Mouse (Mus musculus) lung, embryonic 14.5 days (tissue): ENCODE data around the gene Tepsin. TPM values are rescaled to one million over a fixed set of nuclear protein-coding genes. Genes with fewer than 3 reads are reported as not detected.
A peak's percentile ranks its signal among the peaks of the same experiment; 100 is the strongest.

Source experiments
- ATAC-seq: fragments of 200-750 bp; cut with Nextera tagmentation; 2 replicates; pipeline ENCODE4 v1.8.0; 2017; ENCODE audit warnings: mild to moderate bottlenecking, moderate TSS enrichment, moderate library complexity; ENCODE audit not compliant: insufficient read depth
- DNase-seq: peaks from one replicate; pipeline ENCODE4 v3.0.0-alpha.2; 2015
- H3K27ac ChIP-seq: fragments of 300-500 bp; sonication (generic); 2 replicates; pipeline ENCODE4 v1.5.1; 2014; ENCODE audit warnings: low read depth, mild to moderate bottlenecking, moderate library complexity
- H3K27me3 ChIP-seq: fragments of 300-500 bp; sonication (generic); 2 replicates; pipeline ENCODE4 v1.6.1; 2014; ENCODE audit warnings: low read length, control low read depth; ENCODE audit not compliant: insufficient read depth
- H3K36me3 ChIP-seq: fragments of 300-500 bp; sonication (generic); 2 replicates; pipeline ENCODE4 v1.6.1; 2014; ENCODE audit warnings: control low read depth; ENCODE audit not compliant: insufficient read depth
- H3K4me1 ChIP-seq: fragments of 300-500 bp; sonication (generic); 2 replicates; pipeline ENCODE4 v1.6.1; 2014; ENCODE audit warnings: antibody characterized with exemption, control low read depth; ENCODE audit not compliant: insufficient read depth
- H3K4me2 ChIP-seq: fragments of 300-500 bp; sonication (generic); 2 replicates; pipeline ENCODE4 v1.6.1; 2014; ENCODE audit warnings: mild to moderate bottlenecking
- H3K4me3 ChIP-seq: fragments of 300-500 bp; sonication (generic); 2 replicates; pipeline ENCODE4 v1.5.1; 2014; ENCODE audit warnings: low read depth, low read length
- H3K9ac ChIP-seq: fragments of 300-500 bp; sonication (generic); 2 replicates; pipeline ENCODE4 v1.6.1; 2014
- H3K9me3 ChIP-seq: fragments of 300-500 bp; sonication (generic); 2 replicates; pipeline ENCODE4 v1.6.1; 2016; ENCODE audit warnings: low read depth, low read length, control low read depth
- CTCF ChIP-seq: IDR thresholded peaks from 2 replicates; pipeline ENCODE4 v1.5.1; 2016; ENCODE audit warnings: antibody characterized with exemption, low read depth
- WGBS: fragments of 180-500 bp; shearing (Covaris S2); extraction: QIAGEN DNeasy Blood & Tissue Kit; methylation state at CpG from one replicate; pipeline ENCODE4 v1.1.7; 2014; 5-methylcytosine and 5-hydroxymethylcytosine counted together
- polyA plus RNA-seq: library from polyadenylated mRNA; unstranded; fragments of >200 nt; fragmentation: Nextera tagmentation; extraction: Ambion mirVana; gene quantifications from 2 replicates; pipeline ENCODE4 v1.2.1, GENCODE M21; 2014

Gene Tepsin
- polyA plus RNA-seq, 1 experiment from 2014 or later: 17.1 TPM

GRCm38 (mm10) chr11:120071731-120072320, 26.7 kb downstream of the Tepsin start:
- no peak for TF ChIP-seq CTCF
- Histone ChIP-seq H3K36me3 (peaks cover 91% of the 10 kb centered on the region), H3K9me3 (no peaks in the 10 kb centered on the region), H3K4me2 (no peak overlapping the region), H3K4me1 (no peaks in the 10 kb centered on the region; the same call in 1 of the 2 replicates), H3K27ac (no peak overlapping the region), H3K4me3 (no peak overlapping the region), H3K9ac (no peak overlapping the region; the same call in 1 of the 2 replicates), H3K27me3 (no peaks in the 10 kb centered on the region)
- no peak for DNase-seq
- 72% methylated on average over 7 of the region's 7 CpGs for WGBS
- ATAC-seq: no peak

- Histone ChIP-seq H3K4me3 (no peak overlapping the region), H3K4me2 (no peak overlapping the region), H3K27ac (no peak overlapping the region), H3K36me3 (peaks cover 91% of the 10 kb centered on the region), H3K9ac (no peak overlapping the region), H3K9me3 (no peaks in the 10 kb centered on the region), H3K27me3 (no peaks in the 10 kb centered on the region), H3K4me1 (no peaks in the 10 kb centered on the region; the same call in 1 of the 2 replicates)
- ATAC-seq (no peak), DNase-seq (no peak)
- 52% methylated on average over 12 of the region's 12 CpGs for WGBS
- TF ChIP-seq CTCF: no peak
These were observed 27.5 kb downstream of the Tepsin start for GRCm38 (mm10) chr11:120071065-120071464.

- no peak for DNase-seq
- Histone ChIP-seq H3K4me2 (no peak overlapping the region), H3K27me3 (no peaks in the 10 kb centered on the region), H3K9me3 (no peaks in the 10 kb centered on the region), H3K4me1 (no peaks in the 10 kb centered on the region; the same call in 1 of the 2 replicates), H3K27ac (no peak overlapping the region), H3K36me3 (peaks cover 89% of the 10 kb centered on the region), H3K4me3 (no peak overlapping the region), H3K9ac (no peak overlapping the region)
- TF ChIP-seq CTCF: no peak
- WGBS: 82% methylated on average over 27 of the region's 27 CpGs
- no peak for ATAC-seq
These were observed 28.1 kb downstream of the Tepsin start for GRCm38 (mm10) chr11:120070286-120070930.

GRCm38 (mm10) chr11:120069261-120069660, 29.3 kb downstream of the Tepsin start:
- H3K4me1 ChIP-seq: no peaks in the 10 kb centered on the region; the same call in 1 of the 2 replicates
- H3K27ac ChIP-seq: no peak overlapping the region
- no peak for TF ChIP-seq CTCF
- peaks cover 91% of the 10 kb centered on the region for H3K36me3 ChIP-seq
- no peak overlapping the region for H3K4me3 ChIP-seq
- no peak overlapping the region for H3K9ac ChIP-seq
- no peak overlapping the region for H3K4me2 ChIP-seq
- DNase-seq: peak; percentile 53
- H3K27me3 ChIP-seq: no peaks in the 10 kb centered on the region
- 22% methylated on average over 11 of the region's 11 CpGs for WGBS
- ATAC-seq: no peak
- H3K9me3 ChIP-seq: no peaks in the 10 kb centered on the region

- Histone ChIP-seq H3K27me3 (no peaks in the 10 kb centered on the region), H3K9me3 (no peaks in the 10 kb centered on the region), H3K4me1 (no peaks in the 10 kb centered on the region; the same call in 1 of the 2 replicates), H3K4me3 (no peak overlapping the region), H3K9ac (no peak overlapping the region), H3K27ac (no peak overlapping the region), H3K4me2 (no peak overlapping the region), H3K36me3 (peaks cover 92% of the 10 kb centered on the region)
- ATAC-seq (no peak), DNase-seq (no peak)
- TF ChIP-seq CTCF: peak; percentile 49
- WGBS: 60% methylated on average over 17 of the region's 17 CpGs
These were observed 30.7 kb downstream of the Tepsin start for GRCm38 (mm10) chr11:120067834-120068233.

GRCm38 (mm10) chr11:120065291-120065690, 33.2 kb downstream of the Tepsin start:
- Histone ChIP-seq H3K9ac (no peak overlapping the region), H3K9me3 (no peaks in the 10 kb centered on the region), H3K4me1 (no peaks in the 10 kb centered on the region; the same call in 1 of the 2 replicates), H3K27me3 (no peaks in the 10 kb centered on the region), H3K36me3 (peaks cover 69% of the 10 kb centered on the region), H3K4me2 (no peak overlapping the region), H3K4me3 (no peak overlapping the region), H3K27ac (no peak overlapping the region; the same call in 1 of the 2 replicates)
- ATAC-seq: peak; percentile 22; the same call in 1 of the 2 replicates
- WGBS: 36% methylated on average over 10 of the region's 10 CpGs
- TF ChIP-seq CTCF: peak; percentile 85
- DNase-seq: peak; percentile 77

- WGBS: 94% methylated on average over 11 of the region's 11 CpGs
- Histone ChIP-seq H3K36me3 (peaks cover 62% of the 10 kb centered on the region), H3K4me2 (no peak overlapping the region), H3K4me3 (no peak overlapping the region), H3K27me3 (no peaks in the 10 kb centered on the region), H3K9ac (no peak overlapping the region), H3K9me3 (no peaks in the 10 kb centered on the region), H3K27ac (no peak overlapping the region), H3K4me1 (no peaks in the 10 kb centered on the region; the same call in 1 of the 2 replicates)
- TF ChIP-seq CTCF: no peak
- DNase-seq (no peak), ATAC-seq (no peak)
These were observed 33.9 kb downstream of the Tepsin start for GRCm38 (mm10) chr11:120064668-120065040.
